Mouse (Mus musculus) myocyte (in vitro differentiated cells): ENCODE results near the gene Mylip.

Source experiments
- CEBPB ChIP-seq: IDR thresholded peaks from 2 replicates; pipeline ENCODE4 v1.6.1; 2011; ENCODE audit warnings: mild to moderate bottlenecking, moderate library complexity; ENCODE audit not compliant: poor library complexity, insufficient read depth, severe bottlenecking
- E2F4 ChIP-seq: IDR thresholded peaks from one replicate; pipeline ENCODE4 v1.6.1; 2011; ENCODE audit warnings: mild to moderate bottlenecking, control low read depth, moderate library complexity; ENCODE audit not compliant: insufficient read depth
- MAX ChIP-seq: IDR thresholded peaks from one replicate; pipeline ENCODE4 v1.6.1; 2011; ENCODE audit warnings: low read depth, mild to moderate bottlenecking, control low read depth
- MYOD1 ChIP-seq, 3 experiments: IDR thresholded peaks; one replicate each; pipeline ENCODE4 v1.6.1; 2011; ENCODE audit warnings: control low read depth in 2 of 3, low read depth in 2 of 3, mild to moderate bottlenecking in 2 of 3, moderate library complexity in 1 of 3; ENCODE audit not compliant: insufficient read length in 2 of 3, control insufficient read depth in 1 of 3
- MYOG ChIP-seq, 3 experiments: IDR thresholded peaks; one replicate each; pipeline ENCODE4 v1.6.1; 2011; ENCODE audit warnings: control low read depth in 2 of 3, low read depth in 2 of 3, mild to moderate bottlenecking in 2 of 3; ENCODE audit not compliant: insufficient read length in 2 of 3, control insufficient read depth in 1 of 3, insufficient read depth in 1 of 3
- POLR2A ChIP-seq: IDR thresholded peaks from one replicate; pipeline ENCODE4 v1.6.1; 2011; ENCODE audit warnings: low read depth, mild to moderate bottlenecking, control low read depth, moderate library complexity; ENCODE audit not compliant: insufficient read length
- POLR2AphosphoS2 ChIP-seq: IDR thresholded peaks from one replicate; pipeline ENCODE4 v1.6.1; 2011; ENCODE audit warnings: low read depth, control low read depth; ENCODE audit not compliant: insufficient read length
- SRF ChIP-seq: IDR thresholded peaks from one replicate; pipeline ENCODE4 v1.6.1; 2011; ENCODE audit warnings: low read depth; ENCODE audit not compliant: control insufficient read depth, insufficient read length
- TCF12 ChIP-seq: IDR thresholded peaks from one replicate; pipeline ENCODE4 v1.6.1; 2011; ENCODE audit warnings: mild to moderate bottlenecking, control low read depth; ENCODE audit not compliant: poor library complexity, insufficient read depth, severe bottlenecking
- USF1 ChIP-seq: IDR thresholded peaks from one replicate; pipeline ENCODE4 v1.6.1; 2011; ENCODE audit warnings: low read depth, mild to moderate bottlenecking, control low read depth, moderate library complexity

DNA sequence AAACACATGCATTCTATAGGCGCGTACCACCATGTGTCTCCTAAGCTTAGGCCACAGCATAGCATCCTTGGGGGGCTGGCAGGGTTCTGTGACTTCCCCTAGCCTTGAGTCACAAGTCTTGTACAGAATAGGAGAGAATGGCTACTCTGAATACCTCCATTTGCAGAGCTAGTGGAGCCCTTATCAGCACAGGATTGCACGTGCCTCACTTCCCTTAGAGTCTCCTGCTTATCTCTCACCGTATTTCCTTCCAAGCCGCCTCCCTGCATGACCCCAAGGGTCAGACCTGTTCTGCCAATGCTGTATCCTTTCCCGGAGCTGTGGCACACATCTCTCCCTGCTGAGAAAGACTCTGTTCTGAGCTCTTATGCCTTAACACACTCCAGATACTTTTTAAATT lies 17.2 kb downstream of the Mylip start:
- TF ChIP-seq USF1 (no peak), MAX (no peak), POLR2A (no peak), POLR2AphosphoS2 (no peak), TCF12 (no peak), MYOD1 (IDR thresholded peaks at IDR 0.05; ENCODE audit: control insufficient read depth in 1 of 3, insufficient read length in 2 of 3, low read depth in 2 of 3) (no peak), CEBPB (no peak), SRF (no peak), E2F4 (no peak), MYOG (IDR thresholded peaks at IDR 0.05; ENCODE audit: control insufficient read depth in 1 of 3, insufficient read depth in 1 of 3, insufficient read length in 2 of 3, low read depth in 2 of 3) (no peak)
